Mouse (Mus musculus) layer of hippocampus, adult 11-12 months (tissue): Measurements from ENCODE around the gene Efcab14.

Experiments
- DNase-seq: peaks from one replicate; pipeline ENCODE4 v3.0.0; 2022; ENCODE audit warnings: low spot score

Gene Efcab14

DNA sequence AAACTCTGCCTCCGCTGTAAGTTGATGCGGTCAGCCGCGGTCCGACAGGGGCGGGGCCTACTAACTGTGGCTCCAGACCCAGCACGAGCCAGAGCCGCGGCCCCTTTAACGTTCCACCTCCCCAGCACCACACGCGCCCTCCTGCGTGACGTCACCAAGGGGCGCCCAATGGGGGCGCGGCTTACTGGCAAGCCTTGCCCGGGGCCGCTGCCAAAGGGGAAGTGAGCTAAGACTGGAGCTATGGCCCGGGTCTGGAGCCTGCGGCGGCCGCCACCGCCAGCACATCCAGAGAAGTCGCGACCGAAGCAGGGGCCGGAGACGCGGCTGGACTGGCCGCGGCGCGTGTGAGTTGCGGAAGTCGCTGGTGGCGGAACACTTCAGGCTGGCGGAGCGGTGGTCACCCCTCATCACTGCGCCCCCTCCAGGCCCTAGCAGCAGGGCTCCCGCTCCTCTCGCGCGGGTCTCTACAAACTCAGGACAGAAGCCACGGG lies at the start of gene Efcab14:
Efcab14 (plus strand) TSS at position 194 of the 491 bp plus-strand sequence.
- peak; percentile 98 for DNase-seq

DNA sequence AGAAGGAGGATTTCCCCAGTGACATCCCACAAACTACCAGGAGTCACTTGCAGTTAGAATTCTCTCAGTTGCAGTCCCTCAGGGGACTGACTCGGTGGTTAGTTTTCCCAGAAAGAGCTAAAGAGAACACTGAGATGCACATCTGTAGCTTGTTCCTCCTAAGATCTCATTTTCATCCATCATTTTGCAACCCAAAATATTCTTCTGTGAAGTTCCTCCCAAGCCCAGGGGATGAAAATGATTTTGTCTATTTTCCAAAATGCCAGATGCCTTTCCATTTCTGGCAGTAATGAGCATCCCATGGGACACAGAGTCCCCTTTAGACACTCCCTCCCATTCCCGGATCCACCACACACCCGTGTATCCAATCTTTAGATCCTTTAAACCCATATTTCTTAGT lies 36.1 kb upstream of the Efcab14 start:
- DNase-seq, result no peak

DNA sequence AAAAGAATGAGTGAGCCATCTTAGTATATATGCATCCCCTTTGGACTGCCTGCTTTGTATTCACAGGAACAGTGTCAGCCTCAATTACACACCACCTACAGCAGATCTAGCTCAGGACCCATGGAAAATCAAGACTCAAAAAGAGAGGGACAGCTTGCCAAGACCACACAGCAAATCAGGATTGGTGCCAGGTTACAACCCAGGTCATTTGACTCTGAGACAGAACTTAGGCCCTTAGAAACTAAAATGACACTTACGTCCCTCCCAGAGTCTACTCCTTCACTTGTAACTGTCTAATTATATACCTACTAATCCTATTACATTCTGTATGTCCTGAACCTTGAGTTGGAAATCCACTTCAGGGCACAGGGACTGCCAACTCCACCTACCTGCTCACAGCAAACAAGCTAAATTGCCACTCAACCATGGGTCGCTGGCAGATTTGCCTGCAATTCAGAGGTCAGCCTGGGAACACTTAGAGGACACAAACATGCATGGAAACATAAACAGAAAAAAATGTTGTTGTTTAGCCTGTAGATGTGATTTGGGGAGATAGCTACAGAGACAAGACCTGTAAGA lies 33.5 kb upstream of the Efcab14 start:
- no peak for DNase-seq

DNA sequence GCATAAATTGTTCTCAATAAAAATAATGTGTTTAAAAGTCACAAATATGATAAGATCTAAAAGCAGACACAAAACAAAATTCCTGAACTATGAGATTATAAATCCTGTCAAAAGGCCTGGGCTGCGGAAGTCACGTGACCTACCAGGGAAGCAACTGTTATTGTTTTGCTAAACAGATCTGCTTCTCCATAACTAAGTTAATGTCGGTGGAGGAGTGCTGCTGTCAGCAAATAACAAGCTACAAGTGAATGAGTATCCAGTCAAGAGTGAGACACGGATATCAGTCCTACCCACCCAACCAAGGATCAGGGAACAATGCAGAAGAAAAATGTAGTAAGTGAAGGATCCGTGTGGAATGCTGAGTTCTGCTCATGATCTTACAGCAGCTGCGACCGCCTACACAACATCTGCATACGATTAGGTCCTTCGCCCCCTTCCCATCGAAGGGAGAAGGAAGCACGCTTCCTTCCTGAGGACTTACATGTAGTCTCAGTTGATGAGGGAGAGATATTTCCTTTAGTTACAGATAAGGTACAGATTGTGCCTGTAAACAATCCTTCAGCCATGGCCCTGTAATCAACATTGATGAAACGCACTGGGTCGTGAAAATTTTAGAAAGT lies 28.5 kb upstream of the Efcab14 start:
- no peak for DNase-seq

DNA sequence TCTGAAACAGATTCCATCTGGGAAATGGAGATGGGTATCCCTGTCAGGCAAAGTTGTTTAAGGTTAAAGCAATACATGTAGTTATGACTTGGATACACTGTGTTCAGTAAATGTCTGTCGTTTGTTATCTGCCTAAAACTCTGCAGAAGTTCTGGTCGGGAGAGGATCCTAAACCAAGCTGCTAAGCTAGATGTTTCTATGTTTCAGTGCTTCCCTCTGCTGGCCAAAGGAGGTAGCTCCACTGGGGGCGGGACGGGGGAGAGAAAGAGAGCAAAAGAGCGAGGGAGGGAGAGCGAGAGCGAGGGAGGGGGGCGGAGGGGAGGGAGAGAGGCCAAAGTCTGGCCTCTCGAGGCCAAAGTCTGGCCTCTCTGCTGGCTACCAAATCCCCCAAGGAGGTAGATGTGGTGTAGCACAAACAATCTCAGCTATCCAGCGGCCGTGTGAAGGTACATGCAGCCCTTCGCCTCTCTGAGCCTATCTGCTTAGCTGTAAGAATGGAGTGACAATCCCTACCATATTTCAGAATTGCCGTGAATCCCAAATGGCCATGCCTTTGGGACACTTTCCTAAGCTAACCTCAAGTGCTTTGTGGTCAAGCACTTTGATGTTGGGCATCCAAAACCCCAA lies 27.6 kb upstream of the Efcab14 start:
- DNase-seq, result peak; percentile 81

DNA sequence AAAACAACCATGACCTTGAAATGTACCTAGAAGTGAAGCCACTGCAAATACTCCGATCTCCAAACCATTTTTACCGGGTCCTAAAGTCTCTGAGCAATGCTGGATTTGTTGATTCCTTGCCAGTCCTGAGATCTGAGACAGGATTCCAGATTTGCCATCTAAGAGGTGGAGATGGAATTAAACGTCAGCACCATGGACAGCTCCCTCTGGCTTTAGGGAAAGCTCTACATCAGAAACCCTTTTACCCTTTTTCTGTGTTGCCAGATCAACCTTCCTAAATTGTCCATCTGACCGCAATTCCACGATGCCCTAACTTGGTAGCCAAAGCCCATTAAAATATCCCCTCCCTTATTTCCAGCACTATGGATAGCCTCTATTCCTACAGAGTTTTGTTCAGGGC lies 8.8 kb upstream of the Efcab14 start:
- DNase-seq, result no peak

DNA sequence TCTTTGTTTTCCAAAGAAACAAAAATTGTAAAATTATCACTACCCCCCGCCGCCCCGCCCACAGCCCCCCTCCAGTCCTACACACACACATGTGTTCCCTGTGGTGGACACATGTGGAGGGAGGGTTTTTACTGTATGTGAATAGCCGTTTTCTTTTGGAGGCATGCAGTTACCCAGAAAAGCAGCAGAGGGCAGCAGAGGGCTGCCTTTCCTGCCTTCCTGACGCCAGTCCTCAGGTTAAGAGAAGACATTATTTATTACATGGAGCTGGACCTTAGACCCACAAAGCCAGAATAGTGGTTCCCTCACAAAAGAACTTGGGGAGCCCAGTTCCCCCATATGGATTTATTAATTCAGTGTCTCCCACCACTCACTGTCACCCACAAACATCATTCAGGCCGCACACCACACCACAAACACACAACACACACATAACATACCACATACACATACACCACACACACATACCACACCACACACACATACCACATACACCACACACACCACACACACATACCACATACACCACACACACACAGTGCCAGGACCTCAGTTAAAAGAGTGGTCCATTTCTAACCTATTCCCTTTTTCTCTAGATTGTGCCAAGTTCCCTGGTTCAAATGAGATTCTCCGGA lies 5.8 kb upstream of the Efcab14 start:
- DNase-seq, result peak; percentile 79

DNA sequence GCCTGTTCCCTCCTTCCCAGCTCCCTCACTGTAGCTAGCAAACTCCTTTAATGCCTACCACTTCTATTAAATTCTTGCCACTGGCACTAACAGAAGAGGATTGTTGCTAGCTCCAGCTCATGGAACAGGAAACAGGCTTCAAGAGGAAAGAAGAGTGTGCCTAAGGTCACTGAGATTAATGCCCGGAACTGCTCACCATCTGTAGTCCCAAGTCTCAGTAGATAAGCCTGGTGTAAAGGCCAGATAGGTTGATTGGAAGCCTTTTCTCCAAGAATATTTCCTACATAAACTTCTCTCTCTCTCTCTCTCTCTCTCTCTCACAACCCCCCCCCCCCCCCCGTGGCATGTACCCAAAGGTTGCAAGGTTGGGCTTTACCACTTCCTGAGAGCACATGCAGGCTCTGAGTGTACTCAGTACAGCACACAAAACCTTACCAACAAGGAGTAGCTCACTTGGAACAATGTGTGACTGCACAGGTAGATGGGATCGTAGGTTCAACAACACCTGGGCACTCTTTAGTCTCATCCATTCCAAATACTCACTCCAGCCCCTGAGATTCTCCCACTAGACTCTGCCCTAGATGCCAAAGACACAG lies 5.2 kb upstream of the Efcab14 start:
- no peak for DNase-seq

DNA sequence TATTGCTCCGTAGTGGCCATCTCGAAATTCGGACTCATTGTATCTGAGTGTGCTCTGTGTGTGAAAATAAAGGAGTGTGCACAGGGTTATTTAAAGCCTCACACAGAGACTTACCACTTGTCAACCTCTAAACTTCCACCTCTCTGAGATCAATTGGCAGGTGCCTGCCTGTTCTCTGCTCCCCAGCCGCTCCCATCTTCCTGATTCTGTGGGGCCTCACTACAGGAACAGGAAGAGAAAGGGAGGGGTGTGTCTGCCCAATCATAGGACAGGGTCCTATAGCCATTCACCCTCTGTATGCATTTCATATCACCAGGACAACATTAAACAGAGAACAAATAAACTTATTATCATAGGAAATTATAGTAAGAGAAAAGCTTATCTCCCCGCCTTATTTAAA lies 3.8 kb upstream of the Efcab14 start:
- no peak for DNase-seq

DNA sequence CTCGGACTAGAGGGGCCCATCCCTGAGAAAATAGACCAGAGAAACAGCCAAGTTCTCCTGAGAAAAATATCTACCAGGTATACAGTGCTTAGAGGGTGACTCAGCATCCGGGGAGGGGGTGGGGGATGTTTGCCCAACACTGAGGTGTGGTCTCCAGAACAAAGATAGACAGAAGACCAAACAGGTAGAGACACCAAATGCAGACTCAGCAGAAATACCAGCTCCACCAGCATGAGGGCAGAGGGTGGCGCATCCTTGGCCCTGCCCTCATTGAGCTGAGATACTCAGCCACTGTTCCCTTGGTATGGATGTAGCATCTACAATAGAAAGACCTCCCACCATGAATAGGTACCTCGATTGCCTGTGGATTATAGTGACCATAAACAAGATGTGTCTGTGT lies 2.7 kb upstream of the Efcab14 start:
- DNase-seq, result no peak

DNA sequence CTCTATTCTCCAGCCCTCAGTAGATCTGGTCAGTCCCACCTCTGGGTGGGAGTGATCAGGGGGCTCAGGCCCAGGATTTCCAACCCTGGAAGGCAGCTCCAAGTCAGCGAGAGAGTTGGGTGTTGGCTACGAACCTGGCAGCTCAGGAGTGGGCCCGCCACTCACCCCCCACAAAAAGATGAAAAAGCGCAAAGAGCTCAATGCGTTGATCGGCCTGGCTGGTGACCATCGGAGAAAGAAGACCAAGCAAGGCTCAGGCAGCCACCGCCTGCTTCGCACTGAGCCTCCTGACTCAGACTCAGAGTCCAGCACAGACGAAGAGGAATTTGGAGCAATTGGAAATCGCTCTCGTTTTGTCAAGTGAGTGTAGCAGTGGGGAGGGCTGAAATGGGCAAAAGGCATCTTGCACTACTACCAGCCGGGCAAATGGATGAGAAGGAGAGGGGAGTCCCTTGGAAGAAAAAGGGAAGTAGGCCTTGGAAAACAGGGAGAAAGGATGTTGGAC lies 989 bp downstream of the Efcab14 start:
- no peak for DNase-seq

DNA sequence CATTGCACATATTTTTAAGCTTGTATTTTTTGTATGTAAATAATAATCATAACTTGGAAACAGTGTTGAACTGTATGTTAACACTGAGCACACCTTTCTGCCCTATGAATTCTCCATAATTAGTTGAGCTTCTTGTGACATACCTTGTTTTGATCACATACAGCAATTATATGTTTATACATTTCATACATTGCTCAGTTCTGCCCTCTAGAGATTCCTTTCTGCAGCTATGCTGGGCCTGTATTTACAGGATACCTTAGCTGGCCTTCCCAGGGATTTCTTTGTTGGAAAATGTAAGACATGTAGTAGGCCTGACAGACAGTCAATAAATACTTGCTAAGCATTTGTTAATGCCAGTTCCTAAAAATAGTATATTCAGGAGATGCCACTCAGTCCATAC lies 5.1 kb downstream of the Efcab14 start:
- no peak for DNase-seq

DNA sequence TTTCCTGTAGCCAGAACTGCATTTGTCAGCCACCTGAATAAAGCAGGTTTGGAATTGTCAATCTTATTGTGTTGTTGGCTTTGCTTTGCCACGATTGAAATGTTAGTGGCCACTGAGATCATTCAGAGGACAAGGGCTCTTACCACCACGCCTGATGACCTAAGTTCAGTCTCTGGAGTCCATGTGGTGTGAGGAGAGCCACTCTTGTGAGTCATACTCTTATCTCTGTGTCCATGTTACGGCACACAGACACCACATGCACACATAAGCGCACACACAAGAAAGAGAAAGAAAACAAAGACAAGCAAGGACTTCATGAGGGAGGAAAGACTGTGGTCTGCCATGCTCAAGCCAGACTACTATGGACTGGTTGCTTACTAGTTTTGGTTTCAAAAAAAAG lies 5.6 kb downstream of the Efcab14 start:
- DNase-seq, result no peak

DNA sequence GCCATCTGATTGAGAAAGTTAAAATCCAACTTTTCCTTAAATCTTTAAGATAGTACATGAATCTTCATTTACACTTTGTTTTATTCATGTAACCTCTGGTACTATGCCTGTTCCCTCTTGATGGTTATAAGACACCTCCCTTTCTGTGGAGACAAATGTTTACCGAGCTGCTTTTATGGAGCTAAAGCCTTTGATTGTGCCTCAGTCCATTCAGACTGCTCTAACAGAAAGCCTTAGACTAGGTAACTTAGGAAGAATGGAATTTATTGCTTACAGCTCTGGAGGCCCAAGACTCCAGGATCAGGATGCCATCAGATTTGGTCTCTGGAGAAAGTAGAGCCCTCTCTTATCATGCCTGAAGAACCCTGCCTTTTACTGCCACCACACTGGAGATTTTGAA lies 10.6 kb downstream of the Efcab14 start:
- DNase-seq, result no peak

DNA sequence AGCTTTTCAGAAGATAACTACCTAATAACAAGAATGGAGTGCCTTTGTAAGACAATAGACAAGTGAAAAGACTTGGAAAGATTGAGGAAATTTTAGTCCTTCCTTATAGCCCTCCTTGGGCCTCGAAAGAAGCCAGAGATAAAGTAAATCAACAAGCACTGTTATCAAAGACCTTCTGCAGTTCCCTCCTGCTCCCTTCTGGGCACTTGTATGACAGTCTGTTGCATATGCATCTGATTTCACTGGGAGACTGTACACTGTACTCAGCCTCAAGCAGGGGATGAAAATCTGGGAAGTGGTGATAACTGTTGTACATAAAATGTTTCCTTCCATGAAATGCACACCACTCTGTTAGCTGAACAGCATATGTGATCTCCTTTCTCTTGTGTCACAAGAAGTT lies 11.8 kb downstream of the Efcab14 start:
- DNase-seq, result no peak

DNA sequence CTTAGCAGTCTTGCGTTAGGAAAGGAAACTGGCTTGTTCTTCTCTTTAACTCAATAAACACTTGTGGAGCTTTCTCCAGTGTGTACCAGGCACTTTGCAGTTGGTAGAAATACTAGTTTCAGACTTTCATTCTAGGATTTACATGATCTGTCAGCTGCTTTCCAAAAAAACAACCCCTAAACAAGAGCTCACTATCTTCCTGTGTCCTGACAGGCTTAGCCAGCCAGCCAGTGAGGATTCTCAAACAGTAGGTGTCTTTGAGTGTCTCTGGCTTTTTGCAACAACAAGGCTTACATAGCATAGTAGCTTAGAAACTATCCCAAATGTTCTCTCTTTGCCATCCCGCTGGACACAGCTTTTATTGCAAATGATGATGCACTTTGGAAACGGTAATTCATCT lies 16.6 kb downstream of the Efcab14 start:
- DNase-seq, result no peak

DNA sequence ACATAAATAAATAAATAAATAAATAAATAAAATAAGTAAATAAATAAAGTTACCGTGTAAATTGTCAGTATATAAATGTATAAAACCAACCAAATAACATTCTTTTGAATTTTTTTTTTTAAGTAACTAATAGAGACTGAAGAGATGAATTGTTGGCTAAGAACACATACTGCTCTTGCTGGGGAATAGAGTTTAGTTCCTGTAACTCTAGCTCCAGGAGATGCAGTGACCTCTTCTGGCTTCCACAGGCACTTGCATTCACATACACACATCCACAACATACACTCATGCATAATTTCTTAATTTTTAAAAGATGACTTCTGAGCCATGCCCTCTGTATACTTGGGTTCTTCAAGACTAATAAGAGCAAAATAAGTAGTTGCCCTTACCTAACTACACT lies 17.3 kb downstream of the Efcab14 start:
- no peak for DNase-seq

DNA sequence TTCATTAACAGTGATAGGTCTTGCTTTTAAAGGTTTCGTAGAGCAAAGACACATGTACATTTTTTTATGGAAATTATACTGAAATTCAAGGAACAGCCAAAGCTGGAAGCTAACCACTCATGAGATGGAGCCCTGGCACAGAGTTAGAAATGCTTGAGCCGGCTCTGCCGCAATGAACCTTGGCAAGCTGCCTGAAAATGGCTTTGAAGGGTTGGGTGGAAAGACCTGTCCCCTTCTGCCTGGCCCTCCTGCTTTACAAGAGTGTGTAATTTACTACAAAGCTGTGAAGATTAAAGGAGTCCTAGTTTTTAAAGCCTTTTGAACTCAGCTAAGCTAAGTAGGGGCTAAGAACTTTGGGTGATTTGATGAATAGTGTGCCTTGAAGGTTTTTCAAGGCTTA lies 23.7 kb downstream of the Efcab14 start:
- DNase-seq, result no peak

DNA sequence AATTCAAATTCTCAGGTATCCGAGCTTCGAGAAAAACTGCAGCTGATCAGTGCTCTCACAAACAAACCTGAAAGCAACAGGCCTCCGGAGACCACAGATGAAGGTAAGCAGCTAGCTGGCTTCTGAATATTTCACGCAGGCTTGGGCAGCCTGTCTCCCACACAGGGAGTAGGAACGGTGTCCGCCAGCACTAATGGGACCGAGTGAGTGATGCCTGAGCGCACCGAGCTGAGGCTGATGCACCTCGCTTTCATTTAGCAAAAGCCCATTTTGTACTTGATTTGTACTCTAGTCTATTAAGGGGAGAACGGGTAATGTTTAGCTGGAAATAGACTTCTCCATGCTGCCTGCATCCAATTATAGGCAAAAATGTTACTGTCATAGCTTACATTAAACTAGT lies 27.0 kb downstream of the Efcab14 start:
- DNase-seq, result no peak

DNA sequence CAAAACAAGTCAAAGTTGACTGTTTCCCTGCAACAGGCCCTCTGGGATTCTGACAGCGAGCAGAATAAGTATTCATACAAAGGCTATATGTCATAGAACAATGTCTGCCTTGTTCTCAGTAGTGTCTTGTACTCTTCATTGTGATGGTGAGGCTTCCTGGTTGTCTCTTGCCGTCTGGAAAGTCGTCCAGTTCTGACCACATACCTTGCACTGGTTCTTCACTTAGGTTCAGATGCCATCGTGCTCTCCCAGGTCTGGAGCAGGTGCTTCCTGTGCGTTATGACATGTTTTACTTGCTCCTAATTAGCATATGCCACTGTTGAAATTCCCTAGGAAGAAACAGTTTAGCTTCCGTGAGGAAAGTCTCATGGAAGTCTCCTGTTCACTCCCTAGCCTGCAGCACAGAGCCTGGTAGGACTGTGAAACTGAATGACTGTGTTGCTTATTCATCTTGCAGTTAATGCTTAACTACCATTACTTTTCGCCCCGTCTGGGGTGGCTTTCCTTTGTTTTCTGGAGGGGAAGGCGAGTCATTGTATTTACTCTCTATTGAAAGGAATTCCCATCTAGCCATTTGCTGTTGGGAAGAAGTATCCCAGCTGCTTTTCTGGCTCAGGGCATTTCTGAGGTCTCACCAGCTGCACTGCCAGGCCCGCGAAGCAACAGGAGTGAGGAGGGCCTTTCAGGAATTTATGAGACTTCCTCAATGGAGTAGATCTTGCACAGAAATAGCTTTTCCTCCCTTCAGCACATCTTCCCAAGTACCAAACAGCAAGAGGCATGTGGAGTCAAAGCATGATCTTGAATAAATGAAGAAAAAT lies 30.3 kb downstream of the Efcab14 start:
- DNase-seq, result no peak

DNA sequence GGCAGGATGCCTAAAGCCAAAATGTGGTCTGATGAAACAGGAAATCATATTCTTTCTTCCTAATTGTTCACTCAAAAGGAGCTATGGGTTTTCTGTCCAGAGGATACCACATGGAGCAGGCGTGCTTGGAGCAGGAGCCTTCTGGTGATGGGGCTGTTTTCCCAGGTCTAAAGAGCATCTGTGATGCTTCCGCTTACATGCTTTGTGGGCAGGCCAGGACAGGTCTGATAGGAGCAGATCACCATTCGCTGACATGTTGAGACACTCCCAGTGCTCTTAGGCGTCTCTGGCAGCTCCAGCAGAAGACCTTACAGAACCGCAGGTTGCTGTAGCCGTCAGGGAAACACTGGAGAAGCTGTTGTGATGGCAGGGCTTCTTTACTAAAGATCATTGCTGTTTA lies 37.5 kb downstream of the Efcab14 start:
- DNase-seq, result no peak

DNA sequence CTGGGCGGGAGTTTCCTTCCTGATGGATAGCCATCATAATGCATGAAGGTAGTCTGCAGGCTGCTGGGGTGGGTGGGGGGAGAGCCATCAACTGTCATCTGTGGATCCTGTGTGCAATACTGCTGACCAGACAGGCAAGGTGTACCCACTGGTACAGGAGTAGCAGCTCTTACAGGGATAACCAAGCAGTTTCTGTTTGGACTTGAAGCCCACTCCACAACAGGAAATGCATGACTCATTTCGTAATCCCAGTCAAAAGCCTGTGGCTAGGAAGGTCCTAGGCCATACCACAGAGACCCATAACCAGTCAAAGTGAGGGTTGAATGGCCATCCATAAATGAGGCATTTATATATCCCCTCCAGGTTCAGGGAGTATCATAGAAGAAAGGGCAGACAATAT lies 40.1 kb downstream of the Efcab14 start:
- DNase-seq, result no peak
